Mouse (Mus musculus) embryo, embryonic 11.5 days (tissue): ENCODE results near the gene Ptpn7.

Experiments used
- DNase-seq: peaks from one replicate; pipeline ENCODE4 v3.0.0-alpha.2; 2012; ENCODE audit warnings: low read depth, low spot score

Gene Ptpn7

DNA sequence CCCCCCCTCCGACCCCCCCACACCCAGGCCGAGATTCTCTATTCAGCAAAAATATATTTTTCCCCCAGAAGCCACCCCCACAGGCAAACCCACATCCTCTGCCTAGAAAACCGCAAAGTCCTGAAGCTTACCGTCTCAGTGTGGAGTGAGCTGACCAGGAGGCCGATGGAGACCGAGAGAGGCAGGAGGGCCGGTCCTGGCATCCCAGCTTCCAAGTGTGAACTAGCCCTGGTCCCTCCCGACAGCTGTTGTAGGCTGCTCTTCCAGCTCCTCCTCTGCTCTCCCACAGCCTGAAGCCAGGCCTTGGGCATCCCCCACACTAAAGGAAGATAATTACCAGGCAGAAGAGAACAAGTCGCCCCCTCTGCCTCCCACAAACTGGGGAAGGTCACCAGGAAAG, 3.5 kb upstream of the Ptpn7 start:
- no peak for DNase-seq

DNA sequence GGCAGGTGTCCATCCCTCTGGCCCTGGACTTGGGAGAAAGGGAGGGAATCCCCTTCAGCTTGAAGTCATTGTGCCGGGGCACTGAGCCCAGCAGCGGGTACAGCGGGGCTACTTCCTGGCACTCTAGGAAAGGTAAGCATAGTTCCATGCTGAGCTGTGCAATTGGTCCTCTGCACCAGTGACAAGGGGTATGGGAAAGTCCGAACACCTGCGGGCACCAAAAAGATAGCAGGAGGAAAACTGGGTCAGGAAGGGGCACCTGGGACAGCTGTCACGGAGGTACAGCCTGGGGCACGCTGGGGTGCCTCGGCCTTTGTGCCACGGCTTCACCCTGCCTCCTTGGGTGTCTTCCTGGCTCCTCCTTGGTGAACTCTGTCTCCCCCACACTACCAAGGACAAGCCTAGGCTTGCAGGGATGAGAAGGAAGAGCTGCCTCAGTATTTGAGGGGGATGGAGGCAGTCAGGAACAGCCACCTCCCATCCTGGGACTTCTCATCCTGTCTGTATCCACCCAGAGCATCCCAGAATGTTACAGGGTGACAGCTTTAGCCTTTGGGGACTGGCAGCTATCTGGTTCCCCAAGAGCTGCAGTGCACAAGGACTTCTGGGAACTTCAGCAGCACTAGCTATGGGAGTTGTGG, 2.8 kb upstream of the Ptpn7 start:
- DNase-seq, result no peak

DNA sequence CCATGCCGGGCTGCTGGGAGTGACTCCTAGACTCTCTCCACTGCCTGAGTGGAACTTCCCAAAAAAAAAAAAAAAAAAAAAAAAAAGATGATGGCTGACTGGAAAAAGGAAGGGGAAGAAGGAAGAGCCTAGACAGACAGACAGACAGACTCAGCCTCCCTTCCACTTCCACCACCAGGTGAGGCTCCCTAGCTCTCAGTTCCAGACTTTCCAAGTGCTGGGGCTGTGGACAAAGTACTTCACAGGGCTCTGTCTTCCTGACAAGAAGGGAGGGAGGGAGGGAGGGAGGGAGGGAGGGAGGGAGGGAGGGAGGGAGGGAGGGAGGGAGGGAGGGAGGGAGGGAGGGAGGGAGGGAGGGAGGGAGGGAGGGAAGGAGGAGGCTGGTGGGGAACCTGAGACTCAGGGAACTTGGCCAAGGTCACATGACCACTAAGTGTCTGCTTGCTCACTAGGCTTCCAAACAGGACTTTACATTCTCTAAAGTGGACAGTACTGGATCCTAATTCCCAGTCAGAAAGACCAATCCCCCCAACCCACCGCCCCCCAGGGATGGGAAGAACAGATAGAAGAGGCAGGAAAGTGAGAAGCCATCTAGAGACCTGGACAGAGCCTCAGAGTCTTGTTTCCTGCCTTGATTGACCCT, 2.0 kb upstream of the Ptpn7 start:
- DNase-seq, result no peak

DNA sequence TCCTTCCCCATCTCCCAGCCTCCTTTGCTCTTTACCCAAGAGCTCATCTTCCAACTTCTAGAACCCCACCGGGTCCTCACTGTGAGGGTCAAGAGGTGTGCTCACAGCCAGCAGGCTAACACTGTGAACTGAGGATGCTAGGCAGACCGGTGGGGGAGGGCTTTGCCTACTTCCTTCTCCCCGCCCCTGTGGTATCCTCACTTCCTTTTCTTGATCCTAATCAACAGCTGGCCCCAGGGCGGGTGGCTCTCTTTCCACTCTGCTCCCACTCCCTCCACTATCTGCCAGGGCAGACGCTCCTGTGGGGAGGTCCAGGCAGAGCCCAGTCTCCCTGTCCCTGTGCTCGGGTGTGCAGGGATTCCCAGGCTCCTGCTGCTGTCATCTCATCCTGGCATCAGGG, 1.5 kb upstream of the Ptpn7 start:
- no peak for DNase-seq

DNA sequence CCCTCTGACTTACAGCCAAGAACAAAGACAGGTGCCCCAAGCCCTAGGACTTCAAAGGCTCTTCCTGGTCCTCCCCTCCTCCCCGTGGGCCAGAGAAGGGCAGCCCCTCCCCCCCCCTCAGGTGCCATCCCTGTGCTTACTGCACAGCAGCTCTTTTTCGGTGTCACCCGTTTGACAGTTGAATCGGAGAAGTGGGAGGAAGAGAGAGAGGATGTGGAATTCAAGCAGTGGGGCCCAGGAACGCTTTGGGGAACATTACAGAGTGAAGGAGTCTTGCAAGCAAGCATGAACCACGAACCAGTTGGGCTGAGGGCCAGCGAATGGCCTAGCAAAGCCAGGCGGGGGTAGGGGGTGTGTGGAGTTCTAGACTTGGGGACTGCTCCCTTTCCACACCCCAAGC, 940 bp upstream of the Ptpn7 start:
- no peak for DNase-seq

DNA sequence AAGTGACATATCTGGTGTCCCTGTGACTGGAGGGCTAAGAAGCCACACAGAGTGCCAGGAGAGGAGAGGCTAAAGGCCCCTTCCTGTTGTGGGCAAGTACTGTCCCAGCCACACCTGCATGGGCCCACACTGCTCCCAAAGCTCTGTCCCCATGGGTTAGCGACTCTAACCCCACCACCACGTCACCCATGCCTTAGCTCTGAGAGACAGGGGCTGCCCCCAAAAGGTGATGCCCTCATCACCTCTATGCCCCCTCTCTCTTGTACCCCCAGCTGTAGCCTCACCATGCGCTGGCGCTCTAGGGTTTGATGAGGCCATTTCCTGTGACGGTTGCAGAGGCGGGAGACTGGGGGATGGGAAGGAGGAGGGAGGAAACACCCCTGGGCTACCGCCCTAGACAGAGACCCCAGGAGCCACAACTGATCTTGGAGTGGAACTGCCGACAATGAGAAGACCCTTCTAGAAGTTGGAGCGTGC, 431 bp downstream of the Ptpn7 start:
- DNase-seq, result no peak

DNA sequence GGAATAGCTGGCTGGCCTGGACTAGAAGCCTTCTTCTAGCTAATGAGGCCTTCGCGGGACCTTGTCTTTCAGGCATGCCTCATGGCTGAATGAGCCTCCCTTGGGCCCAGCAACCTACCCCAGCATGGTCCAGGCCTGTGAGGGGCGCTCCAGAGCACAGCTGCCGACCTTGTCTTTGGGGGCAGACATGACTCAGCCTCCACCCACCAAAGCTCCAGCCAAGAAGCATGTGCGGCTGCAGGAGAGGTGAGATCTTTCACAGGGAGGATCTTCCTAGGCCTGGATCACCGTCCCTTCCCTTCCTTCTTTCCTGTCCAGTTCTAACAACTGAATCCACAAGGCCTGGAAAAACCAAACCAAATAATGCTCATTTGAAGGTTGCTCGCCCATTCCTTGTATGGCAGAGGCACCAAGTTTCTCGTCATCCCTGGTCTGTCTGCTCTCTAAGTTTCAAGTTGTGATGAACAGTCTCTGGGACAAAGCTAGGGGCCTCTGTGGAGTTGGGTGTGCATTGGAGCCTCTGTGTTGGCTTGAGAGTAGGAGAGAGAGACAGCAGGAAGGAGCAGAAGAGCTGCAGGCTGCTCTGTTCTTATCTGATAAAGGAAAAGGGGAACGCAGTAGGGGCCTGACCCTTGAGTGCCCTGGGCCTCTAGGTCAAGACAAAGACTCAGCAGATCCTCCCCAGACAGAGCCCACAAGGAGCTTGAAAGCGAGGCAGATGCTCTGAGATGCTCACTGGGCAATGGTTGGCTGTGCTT, 1.4 kb downstream of the Ptpn7 start:
- no peak for DNase-seq

DNA sequence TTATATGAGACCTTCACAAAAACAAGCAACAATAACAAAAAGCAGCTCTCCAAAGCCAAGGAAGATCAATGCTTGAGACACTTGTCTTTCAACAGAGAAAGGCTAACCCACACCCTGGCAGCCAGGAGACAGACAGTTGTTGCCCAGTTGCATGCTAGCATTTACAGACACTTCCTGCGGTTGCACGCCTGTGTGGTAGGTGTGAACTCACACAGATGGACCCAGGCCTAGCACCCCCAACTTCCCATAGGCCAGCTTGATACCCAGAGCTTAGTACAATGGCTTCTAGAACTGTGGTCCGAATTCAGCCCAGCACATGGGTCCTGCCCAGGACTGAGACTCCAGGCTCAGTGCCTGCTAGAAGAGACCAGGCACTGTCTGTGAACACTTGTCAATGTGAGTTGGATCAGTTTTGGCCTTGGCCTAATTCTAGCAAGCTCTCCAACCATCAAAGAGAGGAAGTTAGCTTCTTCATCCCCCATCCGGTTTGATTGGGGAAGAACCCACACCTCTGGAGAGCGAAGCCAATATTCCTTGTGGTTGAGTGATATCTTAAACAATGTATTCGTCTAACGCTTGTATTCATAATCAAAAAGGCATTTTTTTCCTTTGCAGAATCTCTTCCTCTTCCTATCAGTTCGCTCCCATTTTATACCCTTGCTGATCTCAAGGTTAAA, 2.7 kb downstream of the Ptpn7 start:
- DNase-seq, result no peak

DNA sequence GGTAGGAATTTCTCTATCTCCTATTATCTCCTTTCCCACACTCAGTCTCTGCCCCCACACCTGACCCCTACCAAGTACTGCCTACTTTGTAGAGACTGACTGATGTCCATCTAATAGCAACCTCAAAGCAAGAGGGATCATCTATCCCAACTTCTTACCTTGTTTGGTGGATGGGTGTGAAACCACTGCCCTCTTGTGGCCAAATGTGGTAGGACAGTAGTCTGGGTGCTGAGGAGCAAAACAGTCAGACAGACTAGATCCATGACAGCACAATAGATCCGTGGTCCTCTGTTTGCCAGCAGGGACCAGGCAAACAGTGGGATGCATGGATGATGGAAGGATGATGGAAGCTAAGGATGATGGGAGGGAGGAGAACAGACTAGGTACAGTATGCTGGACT, 4.0 kb downstream of the Ptpn7 start:
- peak; percentile 65 for DNase-seq

DNA sequence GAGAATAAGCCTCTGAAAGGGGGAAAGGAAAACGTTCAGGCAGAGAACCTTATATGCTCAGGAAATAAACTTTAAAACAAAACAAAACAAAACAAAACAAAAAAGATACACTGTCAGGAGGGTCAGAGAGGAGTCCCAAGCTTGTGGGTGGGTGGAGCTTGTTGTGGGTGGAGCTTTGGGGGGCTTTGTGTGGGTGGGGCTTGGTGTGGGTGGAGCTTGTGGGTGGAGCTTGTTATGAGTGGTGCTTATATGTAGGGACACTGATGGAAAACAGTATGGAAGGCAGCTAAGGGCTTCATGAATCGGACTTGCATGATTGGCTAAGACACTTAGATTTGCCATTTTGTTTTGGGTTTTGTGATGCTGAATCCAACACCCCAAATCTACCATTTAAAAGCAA, 7.4 kb downstream of the Ptpn7 start:
- no peak for DNase-seq

DNA sequence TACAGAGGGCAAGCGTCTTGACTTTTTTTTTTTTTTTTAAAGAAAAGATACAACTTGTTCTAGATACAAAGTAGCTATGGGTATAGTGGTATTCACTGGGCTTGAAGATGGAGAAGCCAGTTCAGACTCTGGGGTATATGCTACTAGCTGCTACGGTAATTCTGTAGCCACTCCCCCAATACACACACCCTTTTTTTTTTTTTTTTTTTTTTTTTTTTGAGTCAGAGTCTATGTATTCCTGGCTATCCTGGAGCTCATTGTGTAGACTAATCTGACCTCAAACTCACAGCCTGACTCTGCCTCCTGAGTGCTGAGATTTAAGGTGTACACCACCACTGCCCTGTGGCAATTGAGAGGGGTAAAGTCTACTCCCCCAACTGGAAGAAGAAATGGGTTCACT, 10.0 kb downstream of the Ptpn7 start:
- DNase-seq, result no peak

DNA sequence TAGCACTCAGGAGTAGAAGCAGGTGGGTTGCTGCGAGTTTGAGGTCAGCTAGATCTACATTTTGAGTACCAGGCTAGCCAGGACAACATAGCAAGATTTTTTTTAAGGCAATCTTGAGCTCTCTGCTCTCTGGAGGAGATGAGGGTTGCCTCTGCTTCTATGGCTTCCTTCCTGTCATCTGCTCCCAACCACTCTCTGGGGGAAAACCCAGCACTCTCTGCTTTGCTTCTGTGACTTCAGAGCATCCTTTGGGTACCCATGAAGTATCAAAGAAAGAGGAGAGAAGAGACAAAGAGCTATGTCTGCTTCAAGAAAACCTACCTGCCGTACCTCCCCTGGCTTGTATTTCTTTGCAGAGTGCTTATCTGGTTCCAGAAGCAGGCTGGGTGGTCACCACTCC, 11.4 kb downstream of the Ptpn7 start:
- no peak for DNase-seq

DNA sequence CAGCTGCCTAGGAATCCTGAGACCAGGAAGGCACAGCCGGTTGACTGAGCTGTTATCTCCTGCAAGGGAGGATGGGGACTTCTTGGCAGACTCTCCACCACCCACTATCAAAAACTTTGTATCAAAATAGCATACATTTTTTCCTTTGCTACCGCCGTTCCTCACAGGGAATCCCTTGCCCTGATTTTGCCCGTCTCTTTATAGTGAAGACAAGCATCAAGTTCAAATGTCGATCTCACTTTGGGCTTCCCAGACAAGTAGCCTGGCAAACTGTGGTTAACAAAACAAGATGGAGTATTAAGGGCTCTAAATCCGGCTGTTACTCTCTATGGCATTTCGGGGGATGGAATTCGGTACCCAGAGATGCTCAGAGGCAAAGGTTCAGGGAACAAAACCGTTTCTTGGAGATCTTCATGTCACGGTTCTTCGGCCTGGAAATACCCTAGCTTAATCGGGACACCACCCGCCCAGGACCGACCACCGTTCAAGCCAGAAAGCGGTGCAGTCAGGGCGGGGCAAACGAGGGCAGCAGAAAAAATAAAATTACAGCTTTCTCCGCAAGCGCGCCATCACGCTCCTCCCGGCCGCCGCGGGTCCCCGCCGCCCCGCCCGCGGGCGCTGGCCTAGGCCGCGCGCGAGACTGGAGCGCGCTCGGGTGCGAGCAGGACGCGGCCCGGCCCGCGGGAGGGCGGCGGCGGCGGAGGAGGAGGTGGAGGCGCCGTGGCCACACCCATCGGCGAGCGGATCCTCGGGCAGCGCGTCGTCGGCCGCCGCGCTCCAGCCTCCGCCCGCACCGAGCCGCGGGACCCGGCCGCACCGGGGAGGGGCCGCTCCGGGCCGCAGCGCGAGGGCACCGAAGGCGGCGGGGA, 13.8 kb downstream of the Ptpn7 start, which contains the start of gene Arl8a:
Gene Arl8a, plus strand, starts transcription at position 748 of the 869 bp plus-strand sequence.
- DNase-seq, result peak; percentile 63

DNA sequence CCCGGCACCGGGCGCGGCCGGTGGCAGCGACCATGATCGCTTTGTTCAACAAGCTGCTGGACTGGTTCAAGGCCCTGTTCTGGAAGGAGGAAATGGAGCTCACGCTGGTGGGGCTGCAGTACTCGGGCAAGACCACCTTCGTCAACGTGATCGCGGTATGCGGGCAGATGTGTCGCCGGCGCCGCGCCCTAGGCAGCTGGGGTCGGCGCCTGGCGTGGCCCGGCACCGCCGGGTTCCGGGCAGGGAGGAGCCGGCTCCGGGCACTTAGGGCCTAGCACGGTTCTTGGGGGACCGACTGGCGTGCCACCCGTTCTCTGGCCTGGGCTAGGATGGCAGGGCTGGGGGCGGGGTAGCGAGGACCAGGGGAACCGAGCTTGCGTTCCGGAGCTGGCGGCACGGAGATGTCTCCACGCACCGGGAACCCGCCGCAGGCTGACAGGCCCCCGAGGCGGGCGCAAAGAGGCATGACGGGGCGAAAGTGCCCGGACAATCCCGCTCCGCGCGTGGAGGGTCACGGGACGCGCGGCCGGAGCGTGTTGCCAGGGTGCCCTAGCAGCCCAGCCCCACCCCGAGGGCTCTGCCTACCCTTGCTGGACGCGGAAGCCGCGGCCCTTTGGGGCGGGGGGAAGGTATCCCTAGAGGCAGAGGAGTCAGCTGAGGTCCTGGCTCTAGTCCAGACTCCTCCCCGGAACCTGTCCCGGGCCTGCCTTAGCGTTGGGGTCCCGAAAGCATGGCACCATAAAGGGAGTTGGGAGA, 14.6 kb downstream of the Ptpn7 start:
- peak; percentile 51 for DNase-seq

DNA sequence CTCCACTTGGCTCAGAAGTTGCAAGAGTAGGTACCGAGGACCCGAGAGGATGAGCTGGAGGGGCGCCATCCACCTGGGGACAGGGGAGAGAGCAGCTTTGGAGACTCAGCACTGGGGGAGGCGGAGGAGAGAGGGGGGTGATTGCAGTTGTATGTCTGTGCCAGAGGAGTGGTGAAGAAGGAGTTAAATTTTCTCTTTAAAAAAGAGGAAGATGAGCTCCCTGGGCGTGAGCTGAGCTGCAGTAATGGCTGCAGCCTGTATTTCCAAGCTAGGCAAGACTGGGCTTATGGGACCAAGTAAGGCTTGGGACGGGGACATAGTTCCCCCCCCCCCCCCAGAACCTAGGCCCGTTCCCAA, 15.2 kb downstream of the Ptpn7 start:
- no peak for DNase-seq

DNA sequence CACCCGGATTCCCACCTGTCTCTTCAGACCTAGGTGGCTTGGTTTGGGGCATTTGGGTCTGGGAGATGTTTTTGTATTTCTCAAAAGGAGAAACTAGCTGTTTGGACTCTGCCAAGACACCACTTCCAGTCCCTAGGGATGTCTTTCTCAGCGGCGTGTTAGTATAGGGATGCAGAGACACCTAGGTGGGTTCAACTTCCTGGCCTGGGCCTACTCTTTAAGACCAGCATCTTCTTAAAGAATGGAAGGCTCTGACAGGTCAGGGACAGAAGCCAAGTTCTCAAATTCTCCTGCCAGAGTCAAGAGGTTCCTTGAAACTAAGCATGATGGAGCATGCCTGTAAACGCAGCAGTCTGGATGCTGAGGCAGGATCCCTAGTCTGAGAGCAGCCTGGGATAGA, 16.0 kb downstream of the Ptpn7 start:
- DNase-seq, result no peak

DNA sequence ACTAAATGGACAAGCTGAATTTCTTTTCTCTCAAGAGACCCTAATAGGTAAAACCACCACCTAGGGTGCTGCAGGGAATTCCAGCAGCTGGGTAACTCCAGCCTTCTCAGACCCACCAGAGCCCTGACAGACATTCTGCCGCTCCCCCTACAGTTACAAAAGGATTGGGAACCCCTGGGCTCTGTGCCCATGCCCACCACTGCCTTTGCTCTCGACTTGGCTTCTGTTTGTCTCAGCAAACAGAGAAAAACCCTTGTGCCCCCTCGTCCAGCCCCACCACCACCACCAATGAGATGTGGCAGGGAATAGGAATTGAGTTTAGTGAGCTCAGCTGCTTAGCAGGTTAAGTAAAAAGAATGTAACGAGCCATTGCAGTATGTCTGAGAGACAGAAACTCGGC, 16.5 kb downstream of the Ptpn7 start:
- no peak for DNase-seq

DNA sequence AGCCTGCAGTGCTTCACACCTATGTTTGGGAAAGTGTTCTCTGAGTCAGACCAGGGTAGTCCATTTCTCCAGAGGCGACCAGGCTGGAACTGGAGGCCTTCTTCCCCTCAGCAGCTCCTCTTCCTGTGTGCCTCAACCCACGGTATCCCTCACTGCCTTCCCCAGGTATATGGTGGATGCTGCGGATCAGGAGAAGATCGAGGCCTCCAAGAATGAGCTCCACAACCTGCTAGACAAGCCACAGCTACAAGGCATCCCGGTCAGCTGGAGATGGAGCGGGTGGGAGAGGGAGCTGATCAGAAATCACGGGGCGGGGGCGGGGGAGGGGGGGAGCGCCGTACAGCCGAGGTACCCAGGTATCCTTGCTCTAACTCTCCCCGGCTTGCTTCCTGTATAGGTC, 21.5 kb downstream of the Ptpn7 start:
- DNase-seq, result no peak

DNA sequence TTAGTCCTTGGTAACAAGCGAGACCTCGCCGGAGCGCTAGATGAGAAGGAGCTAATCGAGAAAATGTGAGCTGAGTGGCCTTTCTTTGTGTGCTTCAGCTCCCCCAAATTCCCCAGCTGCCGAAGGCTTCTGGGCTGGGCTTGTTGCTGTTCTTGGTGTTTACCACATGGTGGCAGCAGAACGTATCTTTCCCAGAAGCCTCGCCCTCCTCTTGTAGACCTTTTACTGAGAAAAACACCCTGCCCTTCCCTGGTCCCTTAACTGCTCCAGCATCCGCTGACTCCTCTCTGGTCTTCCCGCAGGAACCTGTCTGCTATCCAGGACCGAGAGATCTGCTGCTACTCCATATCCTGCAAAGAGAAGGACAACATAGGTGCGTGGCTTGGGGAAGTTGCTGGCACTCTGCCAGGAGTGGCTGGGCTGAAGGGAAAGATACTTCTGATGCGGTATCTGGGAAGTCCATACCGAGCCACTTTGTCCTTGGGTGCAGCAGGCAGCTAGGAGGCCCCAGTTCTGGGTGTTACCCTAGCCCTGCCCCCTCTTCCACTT, 22.0 kb downstream of the Ptpn7 start:
- peak; percentile 80 for DNase-seq

DNA sequence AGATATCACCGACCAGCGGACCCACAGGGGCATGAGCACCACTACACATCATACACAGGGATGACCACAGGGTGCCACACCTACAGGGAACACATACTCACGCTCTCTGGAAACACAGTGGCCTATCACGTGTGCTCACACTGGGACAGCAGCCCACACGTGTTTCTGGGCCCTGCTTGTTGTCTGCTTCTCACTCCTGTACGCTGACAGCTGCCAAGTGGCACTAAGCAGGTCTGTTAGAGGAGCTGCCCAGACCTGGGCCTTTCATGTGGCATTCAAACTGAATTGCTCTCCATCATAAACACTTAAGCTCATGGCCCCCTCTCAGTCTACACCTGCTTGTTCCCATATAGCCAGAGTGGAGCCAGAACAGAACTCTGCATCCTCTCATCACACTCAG, 23.8 kb downstream of the Ptpn7 start:
- no peak for DNase-seq
